Mouse (Mus musculus): Measurements from ENCODE around the gene Cacna1f.

Gene Cacna1f

DNA sequence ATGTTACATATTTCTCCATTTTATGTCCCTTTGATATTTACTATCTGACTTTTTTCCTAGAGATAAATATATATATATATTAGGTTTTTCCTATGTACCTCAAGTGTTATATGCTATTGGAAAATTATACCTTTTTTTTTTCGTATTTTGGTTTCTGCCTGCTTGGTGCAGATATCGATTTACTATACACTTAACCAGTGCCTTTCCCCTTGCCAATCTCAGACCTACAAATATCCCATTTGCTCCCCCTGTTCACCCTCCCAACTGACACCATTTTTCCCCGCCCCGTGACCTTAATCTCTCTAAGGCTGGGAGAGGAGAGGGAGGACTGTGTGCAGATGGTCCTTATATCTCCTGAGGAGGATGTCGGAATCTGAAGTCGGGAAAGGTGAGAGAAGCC lies at the start of gene Cacna1f:
Cacna1f (plus strand) TSS at position 301 of the 400 bp plus-strand sequence.
- DNase-seq: no peak

DNA sequence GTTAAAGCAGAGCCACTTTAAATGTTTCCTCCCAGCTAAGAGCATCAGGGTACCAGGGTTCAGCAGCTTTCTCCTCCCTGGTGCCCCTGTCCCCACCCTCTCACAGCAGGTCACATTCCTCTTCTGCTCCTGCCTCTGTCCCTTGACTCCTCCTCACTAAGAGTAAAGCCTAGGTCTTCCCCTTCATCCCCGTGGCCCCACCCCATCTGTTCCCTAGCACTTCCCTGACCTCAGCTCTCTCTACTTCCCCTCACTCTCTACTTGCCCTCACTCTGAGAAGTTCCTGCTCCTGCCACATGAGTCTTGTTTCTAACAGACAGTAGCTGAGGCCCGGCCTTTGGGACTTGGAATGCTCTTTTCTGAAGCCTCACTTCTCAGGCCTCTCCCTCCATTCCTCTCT lies 43.8 kb upstream of the Cacna1f start:
- no peak for DNase-seq

DNA sequence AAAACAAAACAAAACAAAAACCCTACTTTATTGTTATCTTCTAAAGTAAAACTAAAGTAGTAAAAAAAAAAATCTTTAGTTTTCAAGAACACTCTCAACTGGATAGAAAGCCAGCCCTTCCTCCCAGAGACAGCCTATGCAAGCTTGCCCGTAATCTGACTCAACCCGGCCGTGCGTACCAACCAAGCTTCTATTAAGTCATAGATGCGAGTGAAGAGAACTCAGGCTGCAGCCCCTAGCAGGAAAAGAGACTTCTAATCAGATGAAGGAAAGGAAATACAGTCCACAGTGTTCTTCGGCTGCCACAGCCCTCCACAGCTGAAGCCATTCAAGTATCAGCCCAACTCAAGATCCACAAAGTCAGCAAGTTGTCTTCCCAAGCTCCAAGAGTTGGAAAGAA lies 40.5 kb upstream of the Cacna1f start:
- DNase-seq: no peak

DNA sequence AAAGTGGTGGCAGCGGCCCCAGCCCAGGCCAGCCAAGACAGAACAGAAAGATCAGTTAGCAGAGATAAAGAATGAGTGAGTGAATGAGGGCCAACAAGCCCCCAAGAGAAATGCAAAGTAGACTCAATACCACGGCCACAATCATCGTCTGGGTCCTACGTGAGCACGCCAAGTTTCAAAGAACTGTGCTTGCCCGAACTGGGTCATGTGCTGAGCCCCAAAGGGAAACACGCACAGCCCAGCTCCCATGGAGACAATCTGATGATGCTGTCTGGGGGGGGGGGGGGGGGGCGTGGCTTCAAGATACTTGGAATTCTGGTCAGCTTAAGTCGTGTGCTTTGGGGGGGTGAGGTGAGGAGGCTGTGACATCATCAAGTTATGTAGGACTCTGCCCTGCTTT lies 39.4 kb upstream of the Cacna1f start:
- no peak for DNase-seq

DNA sequence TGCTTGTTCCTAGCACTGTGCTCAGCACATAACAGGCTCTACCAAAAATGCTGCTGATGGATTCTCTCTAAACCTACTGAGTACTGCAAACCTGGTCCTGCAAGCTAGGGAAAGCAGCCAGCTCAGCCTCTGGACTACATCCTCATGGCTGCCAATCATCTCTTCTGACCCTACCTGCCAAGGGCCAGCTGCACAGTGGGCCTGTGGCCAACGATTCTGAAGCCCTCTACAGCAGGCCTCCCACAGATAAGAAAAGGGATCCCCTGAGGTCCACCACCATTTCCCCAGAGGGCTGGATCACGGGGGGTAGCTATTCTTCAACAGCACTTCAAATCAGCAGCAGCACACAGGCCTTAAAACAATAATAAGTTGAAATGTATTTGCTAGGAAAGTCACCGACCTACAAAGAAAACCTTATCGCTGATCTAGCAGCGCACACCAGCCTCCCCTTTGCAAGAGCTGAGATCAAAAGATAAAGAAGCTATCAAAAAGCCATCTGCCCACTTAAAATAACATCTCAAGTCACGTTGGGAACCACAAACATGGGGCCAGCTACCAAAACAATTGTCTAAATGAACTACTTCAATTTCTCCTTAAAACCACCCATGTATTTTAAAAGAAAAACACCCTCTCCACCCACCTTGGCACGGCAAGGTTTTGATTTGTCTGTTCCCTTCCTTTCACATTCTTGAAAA lies 36.3 kb upstream of the Cacna1f start:
- DNase-seq: no peak

DNA sequence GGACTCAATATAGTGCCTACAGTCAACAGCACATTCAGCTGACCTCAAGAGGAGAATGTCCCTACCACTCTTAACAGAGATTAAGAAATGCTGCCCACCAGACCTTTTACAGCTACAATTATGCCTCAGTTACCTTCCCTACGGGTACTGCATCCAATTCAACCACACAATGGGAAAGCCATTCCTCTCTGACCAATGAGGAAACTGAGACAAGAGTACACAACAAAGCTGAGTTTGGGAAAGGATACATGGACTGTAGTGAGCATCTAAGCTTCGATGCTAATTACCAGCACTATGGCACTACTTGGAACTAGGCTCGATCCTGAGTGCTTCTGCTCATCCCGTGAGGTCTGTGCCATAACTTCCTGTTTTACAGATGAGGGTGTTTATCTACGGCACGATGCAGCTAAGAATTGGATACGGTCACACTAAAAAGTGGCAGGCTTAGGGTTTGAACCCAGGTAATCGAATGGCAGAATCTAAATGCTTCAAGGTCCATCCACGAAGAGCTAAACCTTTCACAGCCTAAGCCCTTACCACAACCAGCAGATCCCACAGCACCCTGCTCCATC lies 35.2 kb upstream of the Cacna1f start:
- DNase-seq: no peak

DNA sequence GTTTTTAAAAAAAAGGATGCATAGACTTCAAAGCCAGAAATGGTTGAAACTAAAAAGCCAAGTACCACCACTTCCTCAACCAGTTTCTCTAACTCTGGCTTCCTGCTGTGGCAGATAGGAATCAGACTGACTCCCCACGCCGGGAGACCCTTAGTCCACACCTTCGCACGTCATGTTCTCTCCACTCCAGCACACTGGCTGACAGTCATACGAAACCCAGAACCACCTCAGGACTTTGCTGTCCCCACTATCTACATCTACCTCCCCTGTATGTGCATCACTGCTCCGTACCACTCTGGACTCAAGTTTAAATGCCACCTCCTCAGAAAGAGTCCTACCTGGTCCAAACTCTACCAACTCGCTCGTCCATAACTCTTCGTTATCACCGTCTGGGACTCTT lies 34.4 kb upstream of the Cacna1f start:
- no peak for DNase-seq

DNA sequence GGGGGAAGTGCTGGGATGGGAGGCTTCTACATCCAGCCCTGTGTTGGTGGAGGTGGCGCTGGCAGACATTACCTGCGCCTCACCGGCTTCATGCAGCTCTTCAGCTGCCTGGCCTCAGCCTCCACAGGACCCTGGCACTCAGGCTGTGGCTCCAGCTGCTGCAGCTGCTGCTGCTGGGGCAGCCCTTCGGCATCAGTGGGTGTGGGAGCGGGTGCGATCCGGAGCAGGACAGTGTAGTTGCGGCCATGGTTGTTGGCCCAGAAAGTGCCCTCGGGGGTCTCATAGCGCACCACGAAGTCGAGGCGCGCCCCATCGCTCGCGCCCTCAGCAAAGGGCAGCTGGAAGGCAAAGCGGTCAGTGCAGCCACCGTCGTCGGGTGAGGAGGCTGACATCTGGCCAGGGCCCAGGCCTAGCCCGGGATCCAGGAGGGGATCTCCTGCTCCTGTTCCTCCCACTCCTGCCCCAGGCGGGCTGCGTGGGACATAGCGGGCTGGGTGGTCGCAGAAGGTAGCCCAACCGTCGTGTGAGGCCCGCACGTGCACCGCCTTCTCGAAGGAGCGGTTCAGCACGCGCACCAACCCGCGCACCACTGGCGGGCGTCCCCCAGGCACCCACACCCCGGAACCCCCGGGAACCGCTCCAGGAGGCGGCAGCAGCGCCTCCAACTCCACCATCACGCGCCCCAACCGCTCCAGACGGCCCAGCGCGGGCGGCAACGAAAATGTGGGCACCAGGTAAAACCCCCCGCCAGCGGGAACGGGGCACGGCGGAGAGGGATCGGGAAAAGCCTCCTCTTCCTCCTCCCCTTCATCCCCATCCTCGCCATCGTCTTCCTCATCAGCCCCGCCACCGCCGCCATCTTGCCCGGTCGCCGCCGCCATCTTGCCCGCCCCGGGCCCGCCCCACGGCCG lies 33.5 kb upstream of the Cacna1f start, which contains the start of gene Foxp3:
Foxp3 (plus strand) TSS at position 469 of the 911 bp plus-strand sequence.
- DNase-seq: peak; percentile 66

DNA sequence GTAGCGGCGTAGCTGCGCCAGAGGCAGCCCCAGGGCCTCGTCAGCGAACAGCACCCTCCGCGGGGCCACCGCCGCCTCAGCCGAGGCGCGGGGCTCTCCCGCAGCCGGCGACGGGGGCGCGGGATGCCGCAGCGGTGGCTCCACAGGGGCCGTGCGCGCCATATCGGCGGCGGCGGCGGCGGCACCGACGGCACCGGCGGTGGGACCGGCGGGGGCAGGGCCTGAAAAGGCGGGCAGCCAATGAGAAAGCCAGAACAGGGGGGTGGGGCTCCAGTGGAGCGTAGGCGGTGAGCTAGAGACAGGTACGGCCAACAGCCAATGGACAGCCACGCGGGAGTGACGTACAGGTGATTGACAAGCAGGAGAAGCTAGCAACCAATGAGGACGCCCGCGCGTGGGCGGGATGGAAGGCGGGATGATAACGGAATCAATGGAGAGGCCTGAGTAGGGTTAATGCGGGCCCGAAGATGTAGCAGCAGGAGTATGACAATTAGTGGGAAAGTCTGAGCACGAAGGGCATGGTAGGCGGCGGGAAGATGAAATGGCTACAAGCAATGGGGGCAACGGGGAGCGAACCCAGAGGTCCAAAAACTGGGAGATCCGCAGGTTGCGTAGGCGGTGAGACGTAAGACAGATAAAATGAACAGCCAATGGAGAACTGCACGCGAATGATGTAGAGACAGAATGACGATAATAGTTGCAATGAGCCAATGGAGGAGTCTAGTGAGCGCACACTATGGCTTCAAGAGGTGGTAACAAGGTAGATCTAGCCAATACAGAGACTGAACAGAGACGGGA lies 32.6 kb upstream of the Cacna1f start, which contains the start of gene Ppp1r3f:
Ppp1r3f (minus strand) TSS at position 197 of the 798 bp plus-strand sequence.
- peak; percentile 97 for DNase-seq

DNA sequence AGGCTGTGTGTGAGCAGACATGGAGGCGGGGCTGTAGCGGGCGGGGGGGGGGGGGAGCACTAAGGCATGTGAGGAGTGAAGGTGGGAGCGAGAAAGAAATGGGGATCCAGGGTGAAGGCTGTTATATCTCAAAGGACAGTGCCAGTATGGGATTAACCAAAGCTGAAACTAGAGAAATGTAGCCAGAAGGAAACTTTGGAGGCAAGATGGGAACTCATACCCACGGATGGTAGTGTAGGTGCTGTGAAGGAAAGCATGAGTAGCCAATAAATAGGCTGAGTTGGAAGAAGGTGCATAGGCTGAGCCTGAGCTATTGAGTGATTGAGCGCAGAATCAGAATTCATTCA lies 32.0 kb upstream of the Cacna1f start:
- no peak for DNase-seq

DNA sequence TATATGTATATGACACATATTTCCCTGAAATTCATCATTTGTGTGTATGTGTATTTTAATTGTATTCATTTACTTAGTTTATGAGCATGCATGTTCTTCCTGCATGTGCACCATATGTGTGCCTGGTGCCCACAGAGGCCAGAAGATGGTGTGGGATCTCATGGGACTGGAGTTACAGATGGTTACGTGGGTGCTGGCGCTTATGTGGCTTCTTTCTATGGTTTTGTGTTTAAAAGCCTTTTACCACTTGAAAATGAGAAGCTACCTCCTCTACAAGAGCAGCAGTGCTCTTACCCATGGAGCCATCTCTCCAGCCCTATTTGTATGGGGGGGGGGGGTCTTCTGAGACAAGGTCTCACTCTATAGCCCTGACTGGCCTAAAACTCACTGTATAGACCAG lies 25.7 kb upstream of the Cacna1f start:
- no peak for DNase-seq

DNA sequence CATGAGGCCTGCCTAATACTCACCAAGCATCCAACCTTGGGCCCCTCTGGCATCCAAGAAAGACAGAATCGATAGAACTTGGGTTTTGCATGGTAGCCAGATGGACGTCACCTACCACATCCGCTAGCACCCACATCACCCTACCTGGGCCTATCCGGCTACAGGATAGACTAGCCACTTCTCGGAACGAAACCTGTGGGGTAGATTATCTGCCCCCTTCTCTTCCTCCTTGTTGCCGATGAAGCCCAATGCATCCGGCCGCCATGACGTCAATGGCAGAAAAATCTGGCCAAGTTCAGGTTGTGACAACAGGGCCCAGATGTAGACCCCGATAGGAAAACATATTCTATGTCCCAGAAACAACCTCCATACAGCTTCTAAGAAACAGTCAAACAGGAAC lies 23.0 kb upstream of the Cacna1f start:
- no peak for DNase-seq

DNA sequence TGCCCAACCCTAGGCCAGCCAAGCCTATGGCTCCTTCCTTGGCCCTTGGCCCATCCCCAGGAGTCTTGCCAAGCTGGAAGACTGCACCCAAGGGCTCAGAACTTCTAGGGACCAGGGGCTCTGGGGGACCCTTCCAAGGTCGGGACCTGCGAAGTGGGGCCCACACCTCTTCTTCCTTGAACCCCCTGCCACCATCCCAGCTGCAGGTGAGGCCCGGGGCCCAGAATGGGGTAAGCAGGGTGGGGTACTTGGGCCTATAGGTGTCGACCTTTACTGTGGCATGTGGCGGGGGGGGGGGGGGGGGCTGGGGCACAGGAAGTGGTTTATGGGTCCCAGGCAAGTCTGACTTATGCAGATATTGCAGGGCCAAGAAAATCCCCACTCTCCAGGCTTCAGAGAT lies 20.5 kb upstream of the Cacna1f start:
- no peak for DNase-seq

DNA sequence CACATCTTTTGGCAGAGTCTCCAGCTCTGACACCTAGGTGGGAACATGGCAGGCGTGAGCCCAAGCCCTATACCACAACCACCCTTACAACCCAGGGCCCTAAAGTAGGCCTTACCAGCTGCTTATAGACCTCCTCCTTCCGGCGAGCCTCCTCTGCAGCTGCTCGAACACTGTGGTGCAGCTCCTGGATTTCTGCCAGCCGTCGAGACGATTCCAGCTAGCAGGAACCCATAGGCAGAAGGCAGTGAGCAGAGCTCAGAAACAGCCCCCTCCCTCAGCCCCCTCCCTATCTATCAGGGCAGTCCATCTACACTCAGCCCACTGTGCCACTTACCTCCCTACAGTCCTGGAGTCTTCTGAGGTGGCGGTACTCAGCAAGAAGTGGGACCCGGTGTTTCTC lies 11.5 kb upstream of the Cacna1f start:
- no peak for DNase-seq

DNA sequence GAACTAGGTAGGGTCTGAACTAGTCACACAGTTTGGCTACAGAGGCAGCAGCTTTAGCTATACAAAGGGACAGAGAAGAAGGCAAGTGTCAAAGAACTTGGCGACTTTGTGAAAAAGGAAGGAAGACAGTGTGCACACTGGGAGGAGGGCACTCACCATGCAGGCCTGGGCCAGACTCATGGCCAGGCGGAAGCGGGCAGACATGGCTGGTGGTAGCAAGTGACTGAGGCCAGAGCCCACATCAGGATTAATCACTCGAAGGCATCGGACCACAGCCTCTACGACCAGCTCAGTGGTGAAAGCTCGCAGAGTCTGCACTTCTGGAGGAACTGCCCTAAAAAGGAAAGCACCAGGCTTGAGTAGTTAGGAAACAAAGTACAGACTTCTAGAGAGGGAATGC lies 2.9 kb upstream of the Cacna1f start:
- no peak for DNase-seq

DNA sequence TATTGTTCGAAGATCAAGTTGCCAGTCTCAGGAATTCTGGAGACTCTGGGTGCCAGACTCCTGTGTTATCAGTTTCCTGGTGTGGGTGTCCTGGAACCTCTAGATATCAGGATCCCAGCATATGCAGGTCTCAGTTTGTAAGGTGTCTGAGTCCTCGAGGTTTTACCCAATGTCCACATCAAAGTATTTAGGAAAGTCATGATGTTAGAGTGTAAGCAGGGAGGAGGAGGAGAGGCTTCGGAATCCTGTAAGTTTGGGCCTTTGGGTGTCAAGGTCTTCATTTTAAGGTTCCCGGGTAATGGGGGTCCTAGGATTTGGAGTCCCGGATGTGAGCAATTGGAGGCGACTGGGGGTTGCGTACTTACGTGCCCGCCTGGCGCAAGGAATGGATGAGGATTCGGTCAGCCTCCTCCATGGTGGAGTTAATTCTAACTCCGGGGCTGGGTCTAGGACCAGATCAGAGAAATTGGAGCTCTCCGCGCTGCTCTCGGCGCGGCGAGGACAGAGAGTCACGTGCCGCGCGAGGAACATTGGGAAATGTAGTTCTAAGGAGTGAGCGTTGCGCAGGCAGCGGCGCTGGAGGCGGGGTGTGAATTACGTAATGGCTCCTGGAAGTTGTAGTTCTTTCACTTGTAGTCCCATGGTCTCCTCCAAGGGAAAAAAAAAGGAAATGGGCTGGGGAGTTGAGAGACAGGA lies 1.9 kb upstream of the Cacna1f start, which contains the start of gene Ccdc22:
Ccdc22 (minus strand) TSS at position 639 of the 696 bp plus-strand sequence.
- peak; percentile 86 for DNase-seq

DNA sequence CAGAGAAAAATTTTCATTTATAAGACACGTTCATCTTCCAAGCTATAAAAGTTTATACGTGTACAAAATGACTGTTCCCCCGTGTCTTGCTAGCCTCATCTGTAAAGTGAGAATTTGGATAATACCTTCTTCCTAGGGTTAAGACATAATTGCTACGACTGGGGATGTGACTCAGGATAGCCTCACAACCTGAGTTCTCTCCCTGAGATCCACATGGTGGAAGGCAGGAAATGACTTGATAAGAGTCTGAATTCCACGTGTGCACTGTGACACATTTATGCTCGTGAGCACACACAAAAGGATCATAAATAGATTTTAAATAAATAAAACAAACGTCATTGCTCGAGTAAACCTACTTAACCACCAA lies 1.3 kb upstream of the Cacna1f start:
- DNase-seq: no peak

DNA sequence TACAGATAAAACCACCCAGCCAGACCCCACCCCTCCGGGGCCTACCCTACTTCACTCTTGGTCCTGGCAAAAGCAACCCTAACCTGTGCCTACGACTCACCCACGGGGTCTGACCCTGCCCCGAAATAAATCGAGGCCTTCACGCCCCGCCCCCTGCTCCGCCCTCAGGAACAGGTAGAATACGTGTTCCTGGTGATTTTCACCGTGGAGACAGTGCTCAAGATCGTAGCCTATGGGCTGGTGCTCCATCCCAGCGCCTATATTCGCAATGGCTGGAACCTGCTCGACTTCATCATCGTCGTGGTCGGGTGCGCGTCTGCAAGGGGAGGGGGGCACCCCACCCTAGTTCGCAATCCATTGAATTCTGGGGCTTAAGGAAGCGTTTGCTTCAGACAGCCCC lies 3.2 kb downstream of the Cacna1f start:
- DNase-seq: peak; percentile 54

DNA sequence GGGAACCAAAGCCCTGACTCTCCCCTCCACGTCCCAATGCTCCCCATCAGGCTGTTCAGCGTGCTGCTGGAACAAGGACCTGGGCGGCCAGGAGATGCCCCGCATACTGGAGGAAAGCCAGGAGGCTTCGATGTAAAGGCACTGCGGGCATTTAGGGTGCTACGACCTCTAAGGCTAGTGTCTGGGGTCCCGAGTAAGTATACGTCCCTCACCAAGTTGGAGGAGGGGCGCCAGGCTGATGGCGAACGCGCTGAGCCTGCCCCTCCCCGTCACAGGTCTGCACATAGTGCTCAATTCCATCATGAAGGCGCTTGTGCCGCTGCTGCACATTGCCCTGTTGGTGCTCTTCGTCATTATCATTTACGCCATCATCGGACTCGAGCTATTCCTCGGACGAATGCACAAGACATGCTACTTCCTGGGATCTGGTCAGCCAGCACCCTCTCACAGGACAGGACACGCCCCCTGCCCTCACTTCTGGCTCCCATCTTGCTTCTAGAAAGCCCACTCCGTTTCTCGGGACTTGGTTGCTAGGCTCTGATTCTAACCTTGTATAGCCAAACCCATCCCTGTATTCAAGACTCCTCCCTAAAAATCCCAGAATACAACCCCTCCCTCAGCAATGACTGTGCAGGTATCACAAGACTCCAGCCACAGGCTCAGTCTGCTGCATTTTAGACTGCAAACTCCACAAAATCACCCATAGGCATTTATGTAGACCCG lies 3.8 kb downstream of the Cacna1f start:
- peak; percentile 55 for DNase-seq

DNA sequence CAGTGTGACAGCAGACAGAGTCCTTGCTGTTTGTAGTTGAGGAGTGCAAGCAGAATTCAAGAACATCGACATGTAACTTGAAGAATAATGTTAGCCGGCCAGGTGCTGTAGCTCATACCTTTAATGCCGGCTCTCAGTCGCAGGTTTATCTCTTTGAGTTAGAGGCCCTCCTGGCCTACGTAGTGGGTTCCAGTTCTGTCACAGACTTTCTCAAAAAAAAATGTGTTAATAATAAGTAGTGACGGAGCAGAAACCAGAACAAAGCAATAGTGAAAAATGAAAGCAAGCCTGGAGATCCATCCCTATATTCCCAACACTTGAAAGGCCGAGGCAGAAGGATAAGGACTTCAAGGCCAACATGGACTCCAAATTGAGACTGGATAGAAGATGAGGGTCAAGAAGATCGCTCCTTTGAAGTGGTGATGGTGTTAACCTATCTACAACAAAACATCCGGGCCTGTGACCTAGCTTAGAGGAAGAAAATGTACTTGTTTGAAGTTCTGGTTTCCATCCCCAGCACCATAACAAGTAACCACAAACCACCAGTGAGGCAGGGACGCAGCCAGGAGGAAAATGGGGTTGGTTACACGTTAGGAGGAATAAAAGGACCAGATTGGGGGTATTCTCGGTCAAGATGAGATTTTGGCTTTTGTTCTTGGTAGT lies 11.1 kb downstream of the Cacna1f start:
- DNase-seq: no peak

DNA sequence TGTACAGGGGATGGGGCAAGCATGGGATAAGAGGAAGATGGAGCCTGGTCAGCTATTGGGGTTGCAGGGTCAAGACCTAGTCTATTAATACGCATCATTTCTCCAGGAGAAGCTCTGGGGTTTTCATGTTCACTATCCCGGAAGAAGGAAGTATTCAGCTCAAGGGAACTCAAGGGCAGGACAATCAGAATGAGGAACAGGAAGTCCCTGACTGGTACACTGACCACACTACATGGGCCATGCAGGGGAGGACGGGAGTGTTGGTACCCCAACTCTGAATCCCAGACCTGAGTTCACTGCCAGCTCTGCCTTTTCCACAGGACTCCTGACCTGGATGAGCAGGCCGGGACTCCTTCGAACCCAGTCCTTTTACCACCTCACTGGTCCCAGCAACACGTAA lies 25.7 kb downstream of the Cacna1f start:
- DNase-seq: no peak
